Mouse (Mus musculus): ENCODE data around the gene Thoc5.

Gene Thoc5

DNA sequence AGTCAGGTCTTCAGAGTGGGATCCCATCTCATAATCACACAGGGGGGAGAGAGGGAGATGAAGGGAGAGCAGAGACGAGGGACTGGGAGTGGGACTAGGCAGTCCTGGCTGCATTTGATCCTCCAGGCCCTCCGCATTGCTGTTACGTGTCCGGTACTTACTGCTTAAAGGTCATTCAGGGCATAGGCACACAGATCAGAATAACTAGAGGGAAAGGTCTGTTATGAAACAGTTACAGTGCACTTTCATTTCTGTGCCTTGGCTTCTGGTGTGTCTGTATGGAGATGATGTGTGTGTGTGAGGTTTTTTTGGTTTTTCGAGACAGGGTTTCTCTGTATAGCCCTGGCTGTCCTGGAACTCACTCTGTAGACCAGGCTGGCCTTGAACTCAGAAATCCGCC is 11.1 kb downstream of the Thoc5 start:
- no peak for DNase-seq (ENCODE audit: low spot score in 2 of 2)

- peak in 1 of 2 experiments; percentile 49 for DNase-seq (ENCODE audit: low spot score in 2 of 2)
Observed at GRCm38 (mm10) chr11:4916068-4916467, 20.9 kb downstream of the Thoc5 start.

DNA sequence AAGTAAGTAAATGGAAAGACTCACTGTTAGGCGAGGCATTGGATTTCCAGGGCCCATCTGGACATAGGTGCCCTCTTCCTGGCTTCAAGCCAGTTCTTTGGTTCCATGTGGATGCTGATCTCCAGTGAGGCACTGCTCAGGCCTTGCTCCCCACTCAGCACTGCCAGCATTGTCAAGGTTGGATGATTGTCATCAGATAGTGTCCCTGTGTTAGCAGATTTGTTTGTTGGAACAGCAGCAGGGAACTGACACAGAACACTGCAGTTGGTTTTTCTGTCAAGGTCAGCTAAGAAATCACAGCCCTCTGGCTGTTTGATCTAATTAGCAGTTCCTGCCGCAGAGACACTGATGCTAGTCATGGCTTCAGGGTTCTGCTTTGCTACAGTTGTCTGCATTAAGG is 26.2 kb downstream of the Thoc5 start:
- DNase-seq (ENCODE audit: low spot score in 2 of 2): no peak

DNA sequence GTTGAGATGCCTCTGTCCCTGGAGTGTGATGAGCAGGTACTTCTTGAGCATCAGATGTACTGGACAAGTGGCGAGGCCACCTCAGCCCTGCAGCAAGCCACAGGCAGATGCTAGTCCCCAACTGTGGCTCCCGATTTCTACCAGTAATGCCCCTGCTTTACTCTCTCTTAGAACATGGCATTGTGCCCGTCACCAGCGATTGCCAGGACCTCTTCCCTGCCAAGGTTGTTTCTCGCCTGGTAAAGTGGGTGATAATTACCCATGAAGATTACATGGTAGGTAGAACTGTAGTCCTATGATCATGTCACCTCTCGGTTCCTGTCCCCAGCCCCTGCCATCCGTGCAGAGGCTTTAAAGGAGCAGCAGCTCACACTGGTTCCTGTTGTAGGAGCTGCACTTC is 26.6 kb downstream of the Thoc5 start:
- no peak for DNase-seq (ENCODE audit: low spot score in 2 of 2)

GRCm38 (mm10) chr11:4927224-4927623 is 32.1 kb downstream of the Thoc5 start:
- DNase-seq (ENCODE audit: low spot score in 2 of 2): no peak

DNA sequence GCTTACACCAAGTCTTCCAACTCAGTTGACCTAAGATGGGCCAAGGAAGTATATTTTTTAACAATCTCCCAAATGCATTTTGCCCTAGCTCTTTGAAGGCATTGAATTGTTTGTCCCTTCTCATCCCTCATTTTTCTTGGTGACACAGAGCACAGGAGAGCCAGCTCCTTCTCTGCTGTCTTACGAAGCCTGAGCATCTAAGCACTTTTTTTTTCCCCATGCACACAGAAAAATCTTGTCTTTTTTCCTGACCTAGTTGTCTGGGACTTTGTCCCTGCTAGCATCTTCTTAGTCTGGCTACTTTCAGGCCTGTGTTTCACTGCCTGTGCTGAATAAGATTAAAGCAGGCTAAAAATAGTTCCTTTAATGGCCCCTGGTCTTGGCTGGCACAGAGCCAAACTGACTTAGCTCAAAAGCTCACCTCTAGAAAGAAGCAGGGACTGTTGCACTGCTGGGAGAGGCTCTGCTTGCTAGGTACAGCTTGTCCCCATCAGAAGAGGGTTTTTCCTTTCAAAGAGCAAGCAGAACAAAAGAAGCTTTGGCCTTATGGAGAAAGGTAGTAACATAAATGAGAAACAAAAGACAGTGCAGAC is 36.0 kb downstream of the Thoc5 start:
- no peak for DNase-seq (ENCODE audit: low spot score in 2 of 2)

DNA sequence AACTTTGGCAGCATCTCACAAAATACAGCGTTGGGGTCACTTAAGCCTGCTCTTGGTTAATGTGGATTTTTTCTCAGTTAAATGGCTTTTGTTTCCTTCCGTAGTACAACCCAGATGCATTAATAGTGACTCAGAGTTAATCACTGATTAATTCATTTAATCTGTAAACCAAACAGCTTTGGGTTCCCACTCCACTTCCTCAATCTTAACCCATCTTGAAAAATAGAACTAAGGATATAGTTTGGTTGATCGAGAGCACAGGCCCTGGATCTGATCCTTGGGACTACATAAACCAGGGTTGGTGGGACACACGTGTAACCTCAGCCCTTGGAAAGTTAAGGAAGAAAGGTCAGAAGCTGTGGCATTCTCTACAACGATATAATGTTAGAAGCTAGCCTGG is 41.1 kb downstream of the Thoc5 start:
- no peak for DNase-seq (ENCODE audit: low spot score in 2 of 2)

DNA sequence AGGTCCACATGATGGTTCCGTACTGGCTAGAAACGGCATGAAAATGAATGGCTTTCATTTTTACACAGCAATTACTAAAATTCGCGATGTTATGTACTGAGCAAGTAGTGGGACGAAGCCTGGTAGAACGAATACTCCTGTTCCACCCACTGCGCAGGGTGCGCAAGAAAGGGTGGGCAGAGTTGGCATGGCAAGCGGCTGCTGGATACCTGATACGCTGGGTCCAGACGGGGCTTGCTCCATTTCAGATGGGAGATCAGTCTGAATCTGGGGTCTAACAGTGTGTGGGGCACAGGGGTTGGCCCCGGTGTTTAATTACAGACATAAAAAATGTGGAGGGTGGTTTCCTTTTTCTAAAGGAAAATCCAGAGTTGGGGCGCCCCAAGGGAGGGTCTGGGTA is 51.4 kb downstream of the Thoc5 start:
- DNase-seq (ENCODE audit: low spot score in 2 of 2): no peak

- DNase-seq (ENCODE audit: low spot score in 2 of 2): peak; percentile 84 to 87
Observed at GRCm38 (mm10) chr11:4946947-4947812, 52.1 kb downstream of the Thoc5 start.

GRCm38 (mm10) chr11:4947813-4948174 is 52.7 kb downstream of the Thoc5 start, which contains the start of gene Nefh:
TSS of gene Nefh (minus strand) at chr11:4948064.
- DNase-seq (ENCODE audit: low spot score in 2 of 2): no peak

- DNase-seq (ENCODE audit: low spot score in 2 of 2): no peak
Observed at GRCm38 (mm10) chr11:4948792-4949191, 53.7 kb downstream of the Thoc5 start.

DNA sequence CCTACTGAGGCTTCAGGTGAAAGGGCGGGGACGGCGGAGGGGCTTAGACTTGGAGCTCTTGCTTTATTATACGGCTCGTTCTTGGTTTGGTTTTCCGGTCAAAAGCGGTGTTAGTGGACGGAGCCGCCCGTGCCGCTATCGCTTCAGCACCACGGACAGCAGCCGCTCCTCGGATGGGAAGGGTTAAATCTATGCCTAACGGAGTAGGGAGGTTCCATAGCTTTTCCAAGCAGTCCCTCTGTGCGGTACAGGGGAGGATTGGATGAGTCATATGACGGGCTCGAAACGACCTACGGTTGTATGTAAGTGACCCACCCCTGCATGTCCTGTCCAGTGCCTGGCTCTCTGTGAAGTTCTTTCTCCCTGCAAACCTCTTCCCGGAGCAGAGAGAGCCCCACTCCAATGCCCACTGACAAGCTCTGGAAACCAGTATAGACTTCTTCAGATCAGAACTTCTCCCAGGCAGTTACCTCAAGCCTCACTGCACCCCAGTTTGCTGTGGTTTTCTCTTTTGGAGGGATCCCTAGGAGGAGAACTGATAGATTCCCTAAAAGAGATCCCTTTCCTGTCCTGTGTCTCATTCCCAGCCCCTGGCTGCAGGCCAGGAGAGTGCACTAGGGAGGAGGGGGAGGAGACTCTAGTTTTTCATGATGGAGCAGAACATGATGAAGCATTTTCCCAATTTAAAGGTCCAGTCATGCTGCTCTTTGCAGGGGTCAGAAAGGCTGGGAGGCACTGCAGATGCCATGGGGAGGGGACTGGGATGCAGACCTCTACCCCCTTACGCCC is 54.3 kb downstream of the Thoc5 start:
- DNase-seq (ENCODE audit: low spot score in 2 of 2): no peak

DNA sequence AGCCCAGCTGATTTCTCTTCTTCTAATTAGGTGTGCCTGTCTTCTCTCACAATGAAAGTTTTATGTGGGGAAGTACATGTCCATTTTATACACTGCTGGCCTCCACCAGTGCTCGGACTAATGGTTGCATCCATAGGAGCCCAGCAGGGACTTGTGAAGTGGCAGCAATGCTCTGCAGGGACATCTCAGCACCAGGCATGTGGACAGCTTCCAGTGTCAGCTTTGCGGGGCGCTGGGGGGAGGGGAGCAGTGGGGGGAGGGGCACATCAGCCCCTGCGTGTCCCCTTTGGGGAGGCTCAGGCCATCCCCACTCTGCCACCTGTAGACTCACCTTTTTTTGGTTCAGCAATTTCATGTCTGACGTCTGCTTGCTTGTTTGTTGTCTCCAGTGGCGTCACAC is 58.3 kb downstream of the Thoc5 start:
- no peak for DNase-seq (ENCODE audit: low spot score in 2 of 2)

DNA sequence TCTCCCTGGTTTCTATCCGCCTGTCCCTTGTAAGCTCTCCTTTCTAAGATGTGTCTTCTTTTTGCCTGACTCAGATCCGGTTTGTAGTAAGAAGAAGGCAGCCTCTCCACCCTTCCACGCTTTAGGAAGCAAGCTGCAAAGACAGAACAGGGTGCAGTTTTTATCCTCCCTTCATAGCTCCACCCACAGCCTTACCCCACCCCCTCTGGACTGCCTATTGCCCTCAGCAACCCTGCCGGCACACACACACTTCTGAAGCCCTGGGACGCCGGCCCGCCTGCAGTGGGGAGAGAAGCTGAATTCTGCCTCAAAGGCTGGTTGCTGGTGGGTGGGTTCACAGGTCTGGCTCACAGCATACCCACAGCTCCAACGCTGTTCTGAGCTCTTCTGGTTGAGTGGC is 58.8 kb downstream of the Thoc5 start:
- no peak for DNase-seq (ENCODE audit: low spot score in 2 of 2)

GRCm38 (mm10) chr11:4963099-4963808 is 68.1 kb downstream of the Thoc5 start:
- no peak for DNase-seq (ENCODE audit: low spot score in 2 of 2)

GRCm38 (mm10) chr11:4966325-4966724 is 71.2 kb downstream of the Thoc5 start:
- DNase-seq (ENCODE audit: low spot score in 2 of 2): no peak

- DNase-seq (ENCODE audit: low spot score in 2 of 2): no peak
Observed at GRCm38 (mm10) chr11:4966888-4967287, 71.8 kb downstream of the Thoc5 start.

DNA sequence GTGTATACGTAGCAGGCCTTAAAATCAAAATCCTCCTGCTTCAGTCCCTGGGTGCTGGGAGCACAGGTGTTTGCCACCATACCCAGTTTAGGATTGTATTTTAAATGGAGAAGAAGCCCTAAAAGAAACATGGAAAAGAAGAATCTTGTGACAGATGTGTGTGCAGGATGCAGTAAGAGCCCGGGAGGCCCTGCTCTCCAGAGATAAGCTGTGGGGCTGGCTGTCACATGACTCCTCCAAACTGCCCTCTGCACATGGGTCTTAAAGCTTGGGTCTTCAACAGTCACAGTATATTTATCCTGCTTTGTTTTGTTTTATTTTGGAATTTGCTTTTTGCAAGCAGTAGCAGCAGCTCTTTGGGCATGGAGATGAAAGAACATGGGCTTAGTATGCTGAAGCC is 72.4 kb downstream of the Thoc5 start:
- DNase-seq (ENCODE audit: low spot score in 2 of 2): no peak

DNA sequence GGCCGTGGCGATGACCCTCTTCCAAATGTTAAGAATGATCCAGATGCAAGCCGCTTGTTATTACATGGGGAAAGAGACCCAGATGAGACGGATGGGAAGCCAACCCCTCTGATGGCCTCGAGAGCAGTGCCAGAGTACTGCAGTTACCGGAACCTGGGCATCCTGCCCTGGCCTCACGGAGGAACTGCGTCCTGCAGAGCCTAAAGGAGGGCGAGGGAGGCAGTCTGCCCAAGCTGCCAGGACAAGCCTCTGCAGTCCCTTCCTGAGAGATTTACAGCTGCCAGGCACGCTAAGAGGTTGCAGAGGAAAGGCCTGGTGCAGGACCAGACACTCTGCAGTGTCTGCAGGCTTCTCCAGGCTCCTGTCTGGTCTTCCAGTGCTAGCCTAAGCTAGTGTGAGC is 73.3 kb downstream of the Thoc5 start:
- DNase-seq (ENCODE audit: low spot score in 2 of 2): no peak

DNA sequence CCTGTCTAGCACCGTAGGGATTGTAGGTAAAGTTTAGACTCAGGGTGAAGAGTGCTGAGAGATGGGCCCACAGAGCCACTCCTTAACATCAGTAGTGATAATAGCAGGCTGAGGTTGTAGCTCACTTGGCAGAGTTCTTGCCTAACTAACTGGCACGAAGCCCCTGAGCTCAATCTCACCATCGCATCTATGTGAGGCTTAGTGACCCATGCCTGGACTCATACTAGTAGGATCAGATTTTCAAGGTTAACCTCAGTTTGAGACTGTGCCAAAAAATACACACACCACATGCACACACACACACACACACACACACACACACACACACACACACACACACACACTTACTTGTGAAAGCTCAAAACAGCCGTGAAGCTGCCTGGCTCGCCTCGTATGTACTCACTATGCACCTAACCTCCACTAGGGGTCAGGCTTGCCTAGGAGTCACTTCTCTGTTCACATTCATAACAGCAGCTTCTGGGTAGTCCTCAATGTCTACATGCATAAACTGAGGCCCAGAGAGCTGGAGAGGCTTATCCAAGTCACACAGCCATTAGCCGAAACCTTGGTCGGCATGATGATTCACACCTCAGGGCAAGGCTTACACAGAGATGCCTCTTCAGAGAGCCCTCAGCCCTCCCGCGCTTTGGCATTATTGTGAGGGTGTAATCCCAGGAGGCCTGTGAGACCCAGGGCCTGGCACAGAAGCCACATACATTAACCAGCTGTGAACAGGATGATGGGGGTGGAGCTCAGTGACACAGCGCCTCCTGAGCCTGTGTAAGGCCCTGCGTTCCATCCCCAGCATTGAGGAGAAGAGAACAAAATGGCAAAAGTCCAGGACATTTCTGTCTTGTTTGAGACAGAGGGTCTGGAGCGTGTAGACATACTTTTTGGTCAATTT is 78.1 kb downstream of the Thoc5 start:
- peak in 1 of 2 experiments; percentile 53 for DNase-seq (ENCODE audit: low spot score in 2 of 2)

- no peak for DNase-seq (ENCODE audit: low spot score in 2 of 2)
Observed at GRCm38 (mm10) chr11:4973871-4974256, 78.7 kb downstream of the Thoc5 start.
